Mouse (Mus musculus) hindbrain, embryonic 11.5 days (tissue): ENCODE data around the gene Pgm5. TPM values are rescaled to one million over a fixed set of nuclear protein-coding genes. Genes with fewer than 3 reads are reported as not detected.
"Not testable (repeated sequence)": the region's sequence is repeated elsewhere in the genome, so short reads cannot be mapped to it uniquely, and the experiment has no call there.

Source experiments
- ATAC-seq: fragments of 200-750 bp; cut with Nextera tagmentation; 2 replicates; pipeline ENCODE4 v1.8.0; 2017; ENCODE audit warnings: mild to moderate bottlenecking, moderate TSS enrichment, moderate library complexity; ENCODE audit not compliant: low FRiP score
- DNase-seq: peaks from one replicate; pipeline ENCODE4 v3.0.0-alpha.2; 2015; ENCODE audit warnings: low spot score
- H3K27ac ChIP-seq: fragments of 300-500 bp; sonication (generic); 2 replicates; pipeline ENCODE4 v1.5.1; 2014; ENCODE audit warnings: mild to moderate bottlenecking, low read depth, low read length
- H3K27me3 ChIP-seq: fragments of 300-500 bp; sonication (generic); 2 replicates; pipeline ENCODE4 v1.6.1; 2014; ENCODE audit warnings: mild to moderate bottlenecking, low read length, moderate library complexity, mixed read lengths; ENCODE audit not compliant: control insufficient read depth, insufficient read depth
- H3K36me3 ChIP-seq: fragments of 300-500 bp; sonication (generic); 2 replicates; pipeline ENCODE4 v1.6.1; 2014; ENCODE audit warnings: mild to moderate bottlenecking, low read length, moderate library complexity, mixed read lengths; ENCODE audit not compliant: control insufficient read depth, insufficient read depth
- H3K4me1 ChIP-seq: fragments of 300-500 bp; sonication (generic); replicated peaks from 2 replicates; pipeline ENCODE4 v1.6.1; 2014; ENCODE audit warnings: low read length, mixed read lengths; ENCODE audit not compliant: control insufficient read depth, insufficient read depth
- H3K4me2 ChIP-seq: fragments of 300-500 bp; sonication (generic); replicated peaks from 2 replicates; pipeline ENCODE4 v1.6.1; 2014; ENCODE audit warnings: mild to moderate bottlenecking, low read depth, low read length
- H3K4me3 ChIP-seq: fragments of 300-500 bp; sonication (generic); 2 replicates; pipeline ENCODE4 v1.5.1; 2014; ENCODE audit warnings: low read depth, low read length
- H3K9ac ChIP-seq: fragments of 300-500 bp; sonication (generic); 2 replicates; pipeline ENCODE4 v1.6.1; 2014; ENCODE audit warnings: low read depth, low read length
- H3K9me3 ChIP-seq: fragments of 300-500 bp; sonication (generic); 2 replicates; pipeline ENCODE4 v1.6.1; 2016; ENCODE audit warnings: low read length; ENCODE audit not compliant: control insufficient read depth
- WGBS: fragments of 180-500 bp; shearing (Covaris S2); extraction: QIAGEN DNeasy Blood & Tissue Kit; methylation state at CpG from one replicate; pipeline ENCODE4 v1.1.7; 2014; 5-methylcytosine and 5-hydroxymethylcytosine counted together
- polyA plus RNA-seq: library from polyadenylated mRNA; unstranded; fragments of >200 nt; fragmentation: Nextera tagmentation; extraction: Ambion mirVana; gene quantifications from 2 replicates; pipeline ENCODE4 v1.2.1, GENCODE M21; 2014

Pgm5 gene
- polyA plus RNA-seq, 1 experiment from 2014 or later, result 1.2 TPM

DNA sequence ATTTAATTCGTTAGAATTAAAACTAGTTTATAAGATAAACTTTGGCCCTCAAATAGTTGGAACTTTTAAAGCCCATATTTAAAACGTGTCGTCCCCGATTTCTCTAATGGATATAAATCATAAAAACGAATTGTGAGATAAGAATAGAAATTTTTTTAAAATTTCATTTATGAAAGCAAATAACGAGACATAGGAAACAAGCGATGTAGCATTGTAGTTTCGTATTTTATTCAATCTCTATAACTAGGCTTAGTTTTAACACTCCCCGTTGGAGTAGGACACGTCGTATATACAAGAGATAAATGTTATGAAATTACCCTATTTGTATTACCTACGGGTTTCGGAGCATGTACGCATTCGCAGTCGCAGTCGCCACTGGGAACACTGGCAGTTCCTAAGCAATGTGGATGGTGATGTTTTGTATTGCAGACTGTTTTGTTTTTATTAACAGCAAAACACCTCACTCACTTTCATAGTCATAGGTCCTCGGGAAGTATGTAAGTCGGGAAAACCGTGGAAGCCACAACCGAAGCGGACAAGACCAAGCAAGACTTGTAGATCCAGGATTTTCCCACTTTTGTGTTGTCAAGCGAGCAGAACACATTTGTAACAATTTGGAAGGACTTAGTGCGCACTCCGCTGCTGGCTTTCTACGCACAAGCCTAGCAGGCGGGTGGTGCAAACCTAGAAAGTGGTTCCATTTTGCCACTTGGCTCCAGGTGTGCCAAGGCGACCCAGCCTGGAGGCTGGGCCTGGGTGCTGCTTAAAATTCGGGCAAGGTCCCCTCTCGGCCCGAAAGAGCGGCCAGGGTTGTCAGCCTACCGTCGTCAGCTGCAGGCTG, 37.3 kb upstream of the Pgm5 start:
- H3K36me3 ChIP-seq, result no peaks in the 10 kb centered on the region
- H3K27me3 ChIP-seq, result peaks cover 61% of the 10 kb centered on the region
- peak overlapping the region; percentile 26 for H3K4me3 ChIP-seq
- DNase-seq (peak; percentile 67), ATAC-seq (no peak)
- WGBS, result 3% methylated on average over 34 of the region's 34 CpGs
- H3K27ac ChIP-seq, result no peak overlapping the region
- peak overlapping the region; percentile 46 for H3K4me2 ChIP-seq
- no peaks in the 10 kb centered on the region for H3K9me3 ChIP-seq
- H3K9ac ChIP-seq, result no peak overlapping the region
- peaks cover 7% of the 10 kb centered on the region for H3K4me1 ChIP-seq

DNA sequence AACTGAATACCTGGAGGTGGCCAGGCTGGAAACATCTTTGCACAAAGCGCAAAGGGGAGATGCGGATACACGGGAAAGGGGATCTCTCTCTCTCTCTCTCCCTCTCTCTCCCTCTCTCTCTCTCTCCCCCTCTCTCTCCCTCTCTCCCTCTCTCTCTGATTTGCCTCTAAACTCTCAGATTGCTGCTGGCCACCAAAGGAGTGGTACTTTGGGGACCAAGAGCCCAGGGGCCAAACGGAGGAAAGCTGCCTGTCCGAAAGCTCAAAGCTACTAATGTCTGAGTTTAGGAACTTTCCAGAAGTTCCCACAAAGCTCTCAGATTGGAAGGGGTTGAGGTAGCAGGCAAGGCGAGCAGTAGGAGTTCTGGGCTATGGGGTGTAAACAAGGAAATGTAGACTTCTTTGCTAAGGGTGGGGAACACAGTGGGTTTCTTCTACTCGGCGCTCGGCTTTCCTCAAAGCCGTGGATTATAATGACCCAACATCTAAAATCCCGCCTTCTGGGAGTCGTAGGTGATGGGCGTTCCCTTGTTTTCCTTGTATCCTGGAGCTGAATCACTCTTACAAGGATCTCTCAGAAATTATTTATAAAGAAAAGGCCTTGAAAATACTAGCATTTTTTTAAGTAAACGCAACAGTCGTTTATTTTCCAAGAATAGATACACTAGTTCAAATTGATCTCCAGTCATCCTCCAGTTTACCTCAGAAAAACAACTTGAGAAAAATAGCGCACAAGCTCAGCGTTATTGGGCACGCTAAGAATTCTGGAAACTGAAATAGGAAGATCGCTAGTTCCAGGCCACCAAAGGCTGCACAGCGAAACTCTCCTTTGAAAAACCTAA, 36.5 kb upstream of the Pgm5 start:
- H3K4me2 ChIP-seq, result peak overlapping the region; percentile 4; the same call in 1 of the 2 replicates
- H3K4me3 ChIP-seq, result no peak overlapping the region
- no peak overlapping the region for H3K27ac ChIP-seq

DNA sequence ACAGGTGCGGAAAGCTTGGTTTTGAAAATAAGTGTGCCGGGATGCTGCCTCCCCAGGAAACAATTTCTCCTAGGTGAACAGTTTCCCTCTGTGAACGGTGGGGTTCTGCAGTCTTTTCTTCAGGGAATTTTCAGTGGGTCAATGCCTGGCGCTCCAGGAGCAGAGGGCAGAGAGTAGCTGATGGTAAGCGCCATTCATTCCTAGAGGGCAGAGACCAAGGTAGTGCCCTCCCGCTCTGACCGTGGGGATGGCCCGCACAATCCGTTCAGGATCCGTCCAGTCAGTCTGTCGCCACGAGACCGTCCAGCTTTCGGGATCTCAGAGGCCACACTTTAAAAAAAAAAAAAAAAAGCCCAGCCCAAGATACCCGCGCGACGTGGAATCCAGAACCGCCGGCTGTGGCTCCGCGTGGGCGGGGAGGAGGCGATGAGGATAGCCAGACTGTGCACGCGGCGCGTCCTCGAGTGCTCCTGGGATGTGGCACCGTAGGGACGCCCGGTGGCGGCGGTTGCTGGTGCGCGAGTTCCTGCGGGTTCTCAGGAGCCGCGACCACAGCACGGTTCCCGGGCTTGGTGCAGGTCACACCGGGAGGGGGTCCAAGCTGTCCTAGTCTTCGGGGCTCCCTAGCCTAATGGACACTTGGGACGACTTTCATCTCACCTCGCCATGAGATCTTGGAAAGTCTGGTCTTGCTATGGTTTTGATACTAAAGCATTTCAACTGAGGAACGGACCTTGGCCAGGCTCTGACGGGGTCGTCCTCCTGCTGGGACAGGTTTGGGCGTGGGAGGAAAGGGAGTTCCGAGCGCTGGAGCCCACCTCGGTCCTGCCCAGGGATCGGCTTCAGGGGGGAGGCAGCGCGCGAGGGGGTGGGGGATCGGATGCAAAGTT, 35.6 kb upstream of the Pgm5 start:
- Histone ChIP-seq H3K9me3 (no peaks in the 10 kb centered on the region), H3K4me1 (peaks cover 7% of the 10 kb centered on the region), H3K27me3 (peaks cover 52% of the 10 kb centered on the region), H3K4me3 (peak overlapping the region; percentile 20; the same call in 1 of the 2 replicates), H3K9ac (no peak overlapping the region), H3K4me2 (peak overlapping the region; percentile 4; the same call in 1 of the 2 replicates), H3K27ac (no peak overlapping the region), H3K36me3 (no peaks in the 10 kb centered on the region)
- DNase-seq (peak; percentile 62), ATAC-seq (no peak)
- WGBS, result 2% methylated on average over 57 of the region's 57 CpGs

More for the DNA sequence above, 36.5 kb upstream of the Pgm5 start:
- Histone ChIP-seq H3K9ac (no peak overlapping the region), H3K27me3 (peaks cover 59% of the 10 kb centered on the region), H3K9me3 (no peaks in the 10 kb centered on the region), H3K4me1 (peaks cover 7% of the 10 kb centered on the region), H3K36me3 (no peaks in the 10 kb centered on the region)
- no peak for ATAC-seq
- WGBS, result 2% methylated on average over 20 of the region's 20 CpGs
- peak; percentile 51 for DNase-seq

DNA sequence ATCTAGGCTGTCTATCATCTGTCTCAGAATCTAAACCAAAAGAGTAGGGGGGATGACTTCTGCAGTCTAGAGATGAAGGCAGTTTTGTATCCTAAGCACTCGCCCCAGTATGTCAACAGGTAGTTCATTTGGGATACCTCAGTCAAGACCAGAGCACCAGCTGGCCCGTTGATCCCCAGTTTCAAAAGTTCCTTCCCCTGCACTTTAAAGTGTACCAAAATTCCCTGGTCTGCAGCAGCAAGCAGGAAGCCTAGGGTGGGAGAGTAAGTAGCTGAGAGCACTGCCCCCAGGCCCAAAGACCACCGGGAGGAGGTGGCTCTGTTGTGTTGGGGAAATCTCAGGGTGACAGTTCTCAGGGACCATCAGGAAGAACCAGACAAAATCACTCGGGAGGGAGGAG, 34.9 kb upstream of the Pgm5 start:
- DNase-seq, result peak; percentile 16
- H3K4me2 ChIP-seq, result no peak overlapping the region
- no peaks in the 10 kb centered on the region for H3K9me3 ChIP-seq
- no peak for ATAC-seq
- no peaks in the 10 kb centered on the region for H3K36me3 ChIP-seq
- H3K9ac ChIP-seq, result no peak overlapping the region
- peaks cover 7% of the 10 kb centered on the region for H3K4me1 ChIP-seq
- no peak overlapping the region for H3K27ac ChIP-seq
- no peak overlapping the region for H3K4me3 ChIP-seq
- peaks cover 45% of the 10 kb centered on the region for H3K27me3 ChIP-seq
- WGBS, result 13% methylated on average over 4 of the region's 4 CpGs

DNA sequence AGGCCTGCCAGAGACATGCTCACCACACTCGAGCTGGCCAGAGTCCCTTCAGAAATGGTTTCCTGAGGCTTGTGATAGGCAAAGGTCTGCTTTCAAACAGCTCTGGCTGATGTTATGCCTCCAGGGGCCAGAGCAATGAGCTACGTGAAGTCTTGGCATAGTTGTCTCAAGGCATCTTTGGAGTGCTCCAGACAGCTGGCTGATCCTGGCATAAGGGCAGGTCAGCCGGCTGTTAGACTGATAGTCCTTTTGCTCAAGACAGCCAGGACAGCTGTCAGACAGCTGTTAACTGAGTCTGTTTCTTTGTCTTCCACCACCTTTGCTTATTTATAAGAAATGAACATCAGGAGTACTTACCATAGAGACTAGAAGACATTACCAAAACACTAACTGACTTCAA, 25.2 kb upstream of the Pgm5 start:
- Histone ChIP-seq H3K9ac (no peak overlapping the region), H3K4me1 (no peaks in the 10 kb centered on the region), H3K9me3 (no peaks in the 10 kb centered on the region), H3K4me2 (no peak overlapping the region), H3K36me3 (no peaks in the 10 kb centered on the region), H3K27me3 (no peaks in the 10 kb centered on the region), H3K27ac (no peak overlapping the region), H3K4me3 (no peak overlapping the region)
- WGBS, result 73% methylated on average over 3 of the region's 3 CpGs
- no peak for ATAC-seq
- DNase-seq, result no peak

DNA sequence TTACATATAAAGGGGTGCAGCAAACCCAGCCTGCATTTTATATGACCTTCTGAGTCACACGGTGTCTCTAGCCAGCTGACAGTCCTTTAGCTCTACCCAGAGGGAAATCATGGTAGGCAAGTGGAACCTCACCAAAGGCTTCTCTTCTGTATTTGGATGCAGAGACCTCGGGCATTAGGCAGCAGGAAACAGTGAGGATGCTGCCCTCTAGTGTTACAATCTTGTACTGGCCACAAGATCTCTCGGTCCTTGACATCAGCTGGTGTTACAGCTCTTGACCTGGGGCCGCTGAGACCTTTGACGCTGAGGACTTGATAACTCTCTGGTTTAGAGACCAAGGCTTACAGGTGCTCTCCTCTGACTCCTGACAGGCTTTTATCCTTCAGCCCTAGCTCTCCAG, 23.8 kb upstream of the Pgm5 start:
- Histone ChIP-seq H3K27ac (no peak overlapping the region), H3K36me3 (no peaks in the 10 kb centered on the region), H3K9me3 (no peaks in the 10 kb centered on the region), H3K4me2 (no peak overlapping the region), H3K9ac (no peak overlapping the region), H3K4me1 (no peaks in the 10 kb centered on the region), H3K27me3 (no peaks in the 10 kb centered on the region), H3K4me3 (no peak overlapping the region)
- ATAC-seq, result no peak
- DNase-seq, result peak; percentile 80
- WGBS, result 21% methylated on average over 5 of the region's 5 CpGs

DNA sequence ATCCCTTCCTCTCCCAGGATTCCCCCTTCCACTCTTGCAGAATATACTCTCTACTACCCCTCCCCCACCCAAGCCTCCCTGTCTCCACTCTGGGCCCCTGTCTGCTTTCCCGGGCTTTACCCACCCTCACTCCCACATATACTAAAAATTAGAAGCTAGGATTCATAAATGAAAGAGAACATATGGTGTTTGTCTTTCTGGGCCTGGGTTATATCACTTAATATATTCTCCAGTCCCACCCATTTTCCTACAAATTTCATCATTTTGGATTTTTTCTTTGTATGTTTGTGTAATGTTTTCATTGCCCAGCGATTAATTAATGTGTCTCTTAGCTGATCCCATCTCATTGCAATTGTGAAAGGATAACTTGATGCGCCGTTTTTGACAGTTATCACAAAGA, 19.6 kb upstream of the Pgm5 start:
- DNase-seq, result no peak
- H3K4me2 ChIP-seq, result no peak overlapping the region
- H3K27ac ChIP-seq, result no peak overlapping the region
- no peaks in the 10 kb centered on the region for H3K9me3 ChIP-seq
- no peak overlapping the region for H3K4me3 ChIP-seq
- H3K36me3 ChIP-seq, result no peaks in the 10 kb centered on the region
- no peaks in the 10 kb centered on the region for H3K27me3 ChIP-seq
- H3K9ac ChIP-seq, result no peak overlapping the region
- no peaks in the 10 kb centered on the region for H3K4me1 ChIP-seq
- no peak for ATAC-seq
- 65% methylated on average over 4 of the region's 4 CpGs for WGBS

DNA sequence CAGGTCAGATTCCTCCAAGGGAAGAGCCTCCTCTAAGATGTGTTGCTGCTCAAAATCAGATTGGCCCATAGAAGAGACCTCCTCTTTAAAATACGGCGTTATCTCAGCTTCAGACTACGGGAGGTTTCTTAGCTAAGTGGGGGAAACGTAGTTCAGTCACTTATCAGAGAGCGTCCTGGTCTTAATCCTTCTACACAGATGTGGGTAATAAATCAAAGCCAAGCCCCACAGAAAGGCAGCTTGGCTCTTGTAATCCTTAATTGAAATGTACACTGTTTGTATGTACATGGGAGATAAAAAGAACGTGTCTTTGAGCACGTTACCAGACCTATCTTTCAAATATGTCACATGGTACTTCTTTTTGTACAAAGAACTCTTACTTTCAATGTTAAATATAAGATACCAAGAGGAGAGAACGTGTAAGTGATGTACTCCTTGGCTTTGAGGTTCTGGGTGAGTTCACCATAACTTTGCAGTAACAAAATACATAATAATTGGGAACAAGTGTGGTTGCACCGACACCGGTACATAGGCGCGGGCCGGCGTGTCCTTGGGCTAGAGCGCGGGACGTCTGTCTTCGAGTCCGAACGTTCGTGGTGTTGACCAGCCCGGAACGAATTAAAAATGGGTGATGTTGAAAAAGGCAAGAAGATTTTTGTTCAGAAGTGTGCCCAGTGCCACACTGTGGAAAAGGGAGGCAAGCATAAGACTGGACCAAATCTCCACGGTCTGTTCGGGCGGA, 13.6 kb upstream of the Pgm5 start, which contains the start of gene Gm10053:
Gene Gm10053 (plus strand): TSS at position 558 of the 742 bp plus-strand sequence.
- H3K9me3 ChIP-seq, H3K9ac ChIP-seq, DNase-seq, H3K4me2 ChIP-seq, H3K27ac ChIP-seq, H3K27me3 ChIP-seq, H3K4me3 ChIP-seq, H3K36me3 ChIP-seq, H3K4me1 ChIP-seq, ATAC-seq: not testable (repeated sequence)
- WGBS, result 88% methylated on average over 23 of the region's 26 CpGs
